Mouse (Mus musculus): ENCODE data around the gene Mpzl1.

- no peak for TF ChIP-seq CTCF (IDR thresholded peaks at IDR 0.05)
- no peak for TF ChIP-seq EP300 (IDR thresholded peaks at IDR 0.05)
These were observed 21.1 kb upstream of the Mpzl1 start for GRCm38 (mm10) chr1:165655482-165655881.
